Mouse (Mus musculus) lung, adult 2 months (tissue): ENCODE measurements at regions not wholly inside any gene's neighbourhood (a gene's known extent, or its start where the extent isn't known, plus 50 kb on each side); places are given as distances from the start of the nearest gene placed in this dataset.

ENCODE experiments used
- CTCF ChIP-seq: fragments of 200-500 bp; IDR thresholded peaks from 2 replicates; pipeline ENCODE4 v1.5.1; 2011; ENCODE audit warnings: mild to moderate bottlenecking, low read length, control low read depth; ENCODE audit not compliant: insufficient read depth
- POLR2A ChIP-seq: fragments of 200-500 bp; IDR thresholded peaks from 2 replicates; pipeline ENCODE4 v1.6.1; 2011; ENCODE audit warnings: low read depth, mild to moderate bottlenecking, control low read depth, low read length, borderline replicate concordance; ENCODE audit errors: extremely low read depth

DNA sequence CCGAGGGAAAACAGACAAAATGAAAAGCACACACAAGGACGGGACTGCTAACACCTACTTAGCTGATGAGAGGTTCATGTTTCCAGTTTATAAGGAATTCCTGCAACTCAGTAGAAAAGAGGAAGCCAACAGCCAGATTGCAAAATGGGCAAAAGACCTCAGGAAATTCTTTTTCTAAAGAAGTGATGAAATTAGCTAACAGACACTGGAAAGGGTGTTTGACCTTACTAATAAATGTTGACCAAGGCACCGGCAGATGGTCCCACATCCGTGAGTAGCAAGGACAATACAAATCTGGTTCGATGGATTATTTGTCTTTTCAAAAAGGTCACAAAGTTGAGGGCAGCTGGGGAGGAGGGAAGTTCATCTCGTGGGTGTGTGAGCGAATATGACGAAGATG is 93.3 kb downstream of the Atxn7l3b start:
- TF ChIP-seq POLR2A (no peak), CTCF (no peak)
